Mouse (Mus musculus): ENCODE data around the gene A2ml1.

DNA sequence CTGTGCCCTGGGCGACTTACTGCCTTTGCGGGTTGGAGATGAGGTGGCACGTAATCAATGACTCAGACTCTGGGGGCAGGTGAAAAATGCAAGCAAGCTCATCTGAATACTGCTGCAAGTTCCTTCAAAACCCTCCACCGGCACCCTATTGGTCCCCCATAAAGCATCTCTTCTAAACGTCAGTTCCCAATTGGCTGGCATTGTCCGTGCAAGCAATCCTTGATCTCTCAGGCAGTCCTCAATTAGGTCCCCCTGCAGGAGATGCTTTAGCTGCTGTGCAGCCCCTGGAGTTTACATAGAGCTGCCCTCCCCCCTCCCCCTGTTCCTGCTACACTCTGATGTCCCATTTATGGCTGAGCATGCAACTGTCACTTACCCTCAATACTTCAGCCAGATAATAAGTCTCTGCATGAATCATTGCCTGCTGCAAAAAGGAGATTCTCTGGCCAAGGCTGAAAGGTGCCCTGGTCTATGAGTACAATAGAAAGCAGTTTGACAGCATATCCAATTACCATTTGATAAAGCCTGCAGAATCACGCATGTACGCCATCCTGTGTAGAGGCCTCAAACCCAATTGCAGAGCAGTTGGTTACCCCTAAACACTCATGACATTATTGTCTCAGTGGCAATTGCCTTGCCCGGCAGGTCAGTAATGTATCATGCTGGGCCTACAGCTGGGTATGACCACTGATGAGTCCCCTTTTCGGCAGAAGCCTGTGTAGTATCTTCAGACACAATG is 21.2 kb upstream of the A2ml1 start:
- TF ChIP-seq EP300 (IDR thresholded peaks at IDR 0.05; ENCODE audit: low read depth) (no peak), CTCF (IDR thresholded peaks at IDR 0.05; ENCODE audit: low read depth) (no peak)

All from liver, embryonic 14.5 days (tissue).